Mouse (Mus musculus) kidney, embryonic 15.5 days (tissue): ENCODE measurements around the gene Piga. TPM values are rescaled to one million over a fixed set of nuclear protein-coding genes. Genes with fewer than 3 reads are reported as not detected.

Experiments
- polyA plus RNA-seq: library from polyadenylated mRNA; unstranded; fragments of >200 nt; fragmentation: Nextera tagmentation; extraction: Ambion mirVana; gene quantifications from 2 replicates; pipeline ENCODE4 v1.2.1, GENCODE M21; 2015

Piga gene
- polyA plus RNA-seq, 1 experiment from 2014 or later = 13.8 TPM

Other genes with a start within 250 kb of the Piga start
- 0.57 and 1.2 TPM in 2 replicates for gene Bmx, start 161.6 kb upstream of the Piga start, polyA plus RNA-seq
- 10.3 and 10.9 TPM in 2 replicates for gene Pir, start 150.4 kb upstream of the Piga start, polyA plus RNA-seq
- gene Vegfd, start 46.4 kb upstream of the Piga start, polyA plus RNA-seq = 17.7 and 20.3 TPM in 2 replicates
- gene Asb11, start 17.2 kb downstream of the Piga start, polyA plus RNA-seq = 0.15 TPM in 1 of 2 replicates, not detected in the other
- 14.7 and 15.2 TPM in 2 replicates for gene Asb9, start 86.5 kb downstream of the Piga start, polyA plus RNA-seq